Mouse (Mus musculus): ENCODE results near the gene Slc22a1. TPM values are rescaled to one million over a fixed set of nuclear protein-coding genes. Genes with fewer than 3 reads are reported as not detected.

Slc22a1 gene
- polyA plus RNA-seq, 1 experiment from 2014 or later, result not detected

Other genes starting within 250 kb of the Slc22a1 start
- 0.06 TPM in 1 of 2 replicates, not detected in the other for gene Slc22a3, start 168.1 kb downstream of the Slc22a1 start, polyA plus RNA-seq (2016; fragmentation: Nextera tagmentation; extraction: Ambion mirVana)
- gene Slc22a2, start 91.7 kb downstream of the Slc22a1 start, polyA plus RNA-seq (2016; fragmentation: Nextera tagmentation; extraction: Ambion mirVana), result not detected in 2 replicates
- gene Igf2r, start 93.8 kb upstream of the Slc22a1 start, polyA plus RNA-seq (2016; fragmentation: Nextera tagmentation; extraction: Ambion mirVana), result 16.3 and 18.0 TPM in 2 replicates
- 0.24 and 0.27 TPM in 2 replicates for gene Mas1, start 192.3 kb upstream of the Slc22a1 start, polyA plus RNA-seq (2016; fragmentation: Nextera tagmentation; extraction: Ambion mirVana)
- not detected in 2 replicates for gene Mrgprh, start 200.2 kb upstream of the Slc22a1 start, polyA plus RNA-seq (2016; fragmentation: Nextera tagmentation; extraction: Ambion mirVana)
- gene Pnldc1, start 234.4 kb upstream of the Slc22a1 start, polyA plus RNA-seq (2016; fragmentation: Nextera tagmentation; extraction: Ambion mirVana), result 1.0 and 2.0 TPM in 2 replicates
- 468 and 517 TPM in 2 replicates for gene Tcp1, start 239.9 kb upstream of the Slc22a1 start, polyA plus RNA-seq (2016; fragmentation: Nextera tagmentation; extraction: Ambion mirVana)
- gene Mrpl18, start 240.5 kb upstream of the Slc22a1 start, polyA plus RNA-seq (2016; fragmentation: Nextera tagmentation; extraction: Ambion mirVana), result 185 and 193 TPM in 2 replicates

All from midbrain, embryonic 10.5 days (tissue).